21 mouse cellular contexts compared by ENCODE assay signal in genomic region chr17:47023369-47023768, GRCm38 (mm10). TPM values are rescaled to one million over a fixed set of nuclear protein-coding genes. Genes with fewer than 3 reads are reported as not detected.
DNase-seq lines count a peak whose midpoint lies in the region; ATAC-seq lines count a peak whose summit lies in the region.
"Had no signal": no experiment of that assay in that cellular context is flagged by ENCODE, and none has a peak within 500 bp of the region (broad histone marks: within the 10 kb centered on the region; RNA-seq: fewer than 3 reads in every experiment).

No protein-coding gene starts in this region.

- no peak overlapping the region for H3K27ac ChIP-seq in limb, embryonic 11.5 days (replicated peaks; ENCODE audit: low read depth, low read length)
- no peak overlapping the region for H3K27ac ChIP-seq in limb, embryonic 10.5 days
- H3K27ac ChIP-seq: embryonic facial prominence, embryonic 10.5 days; embryonic facial prominence, embryonic 12.5 days; forebrain, embryonic 13.5 days had no signal

- peak; percentile 13 for DNase-seq in limb, embryonic 11.5 days (ENCODE audit: low spot score)
- DNase-seq in limb, embryonic 10.5 days (ENCODE audit: low spot score) = no peak
- no peak for DNase-seq in left cerebral cortex, adult 11 months (ENCODE audit: low spot score)
- no peak for DNase-seq in heart, adult 9 months (ENCODE audit: low spot score in 2 of 2)
- DNase-seq: adrenal gland, adult 2 months; adrenal gland, postnatal 10 days; adrenal gland, postnatal 25 days; B cell, adult 2 months; cerebellum, adult 11 months; cerebellum, adult 18-20 months; cerebellum, adult 8-10 months; cerebellum, adult 9-11 months; cerebellum, postnatal 14 days; cerebellum, postnatal 36 days had no signal

- no peaks in the 10 kb centered on the region for H3K9me3 ChIP-seq in limb, embryonic 11.5 days (ENCODE audit: control insufficient read depth, low read length)
- H3K9me3 ChIP-seq in limb, embryonic 10.5 days (replicated peaks) = no peaks in the 10 kb centered on the region
- H3K9me3 ChIP-seq: embryonic facial prominence, embryonic 10.5 days; embryonic facial prominence, embryonic 12.5 days; forebrain, embryonic 13.5 days; G1E had no signal

- no peaks in the 10 kb centered on the region for H3K36me3 ChIP-seq in limb, embryonic 11.5 days (ENCODE audit: control insufficient read depth, insufficient read depth, low read length)
- no peaks in the 10 kb centered on the region for H3K36me3 ChIP-seq in limb, embryonic 10.5 days
- H3K36me3 ChIP-seq: embryonic facial prominence, embryonic 10.5 days; embryonic facial prominence, embryonic 12.5 days; G1E had no signal

- H3K4me2 ChIP-seq in limb, embryonic 11.5 days (ENCODE audit: low read depth, severe bottlenecking) = no peak overlapping the region
- H3K4me2 ChIP-seq: embryonic facial prominence, embryonic 12.5 days; forebrain, embryonic 13.5 days had no signal

- no peaks in the 10 kb centered on the region for H3K4me1 ChIP-seq in limb, embryonic 11.5 days (ENCODE audit: control insufficient read depth, insufficient read depth, low read length)
- H3K4me1 ChIP-seq in limb, embryonic 10.5 days = no peaks in the 10 kb centered on the region
- H3K4me1 ChIP-seq: embryonic facial prominence, embryonic 10.5 days; embryonic facial prominence, embryonic 12.5 days; forebrain, embryonic 13.5 days had no signal

- no peak overlapping the region for H3K9ac ChIP-seq in limb, embryonic 11.5 days (ENCODE audit: low read length)
- H3K9ac ChIP-seq: embryonic facial prominence, embryonic 12.5 days; forebrain, embryonic 13.5 days had no signal

- ATAC-seq in limb, embryonic 11.5 days (ENCODE audit: insufficient number of reproducible peaks, low FRiP score, low TSS enrichment, low read depth) = no peak
- ATAC-seq in megakaryocyte progenitor cell, adult 5-6 weeks (replicated peaks; ENCODE audit: poor library complexity) = peak; percentile 85
- ATAC-seq: CD4-positive, CD25-positive, alpha-beta regulatory T cell, adult 4 months; forebrain, embryonic 13.5 days; forebrain, embryonic 16.5 days had no signal

- H3K27me3 ChIP-seq in limb, embryonic 11.5 days (ENCODE audit: control insufficient read depth, insufficient read depth, low read length) = no peaks in the 10 kb centered on the region
- H3K27me3 ChIP-seq in limb, embryonic 10.5 days (ENCODE audit: low read depth, poor library complexity, severe bottlenecking) = no peaks in the 10 kb centered on the region
- H3K27me3 ChIP-seq: embryonic facial prominence, embryonic 12.5 days; forebrain, embryonic 13.5 days had no signal

- WGBS in limb, embryonic 11.5 days = 90% methylated on average over 1 of the region's 1 CpGs
- WGBS in limb, embryonic 10.5 days = 89% methylated on average over 1 of the region's 1 CpGs

- H3K4me3 ChIP-seq in limb, embryonic 11.5 days (ENCODE audit: low read depth, low read length) = no peak overlapping the region
- H3K4me3 ChIP-seq in limb, embryonic 10.5 days = no peak overlapping the region
- H3K4me3 ChIP-seq: embryonic facial prominence, embryonic 10.5 days; embryonic facial prominence, embryonic 12.5 days; forebrain, embryonic 13.5 days had no signal

RNA-seq across cellular contexts. Expression of gene Ubr2, which starts 13.0 kb away (rescaled TPM):
- 19.2 and 20.2 TPM in 2 replicates for polyA plus RNA-seq in limb, embryonic 11.5 days (2014; fragmentation: Nextera tagmentation; extraction: Ambion mirVana)
- 18.5 and 18.8 TPM in 2 replicates for polyA plus RNA-seq in limb, embryonic 10.5 days (2016; fragmentation: Nextera tagmentation; extraction: Ambion mirVana)
- 37.8 and 39.0 TPM in 2 replicates for total RNA-seq in megakaryocyte progenitor cell, adult 5-6 weeks (2015)
- 25.8 and 28.3 TPM in 2 replicates for total RNA-seq in megakaryocyte progenitor cell, adult 5-6 weeks (2017)
